Mouse (Mus musculus) cerebellum, adult 2 months (tissue): Measurements from ENCODE around the gene Ptpn1.

Experiments
- CTCF ChIP-seq: fragments of 200-500 bp; IDR thresholded peaks from 2 replicates; pipeline ENCODE4 v1.5.1; 2011; ENCODE audit warnings: low read depth, mild to moderate bottlenecking, control low read depth, low read length, moderate library complexity, borderline replicate concordance; ENCODE audit not compliant: insufficient read depth
- POLR2A ChIP-seq: fragments of 200-500 bp; IDR thresholded peaks from 2 replicates; pipeline ENCODE4 v1.6.1; 2011; ENCODE audit warnings: low read length, control low read depth, borderline replicate concordance; ENCODE audit not compliant: insufficient read depth

GRCm38 (mm10) chr2:167968504-167968903 lies 36.6 kb downstream of the Ptpn1 start:
- no peak for TF ChIP-seq CTCF
- TF ChIP-seq POLR2A, result no peak
